Mouse (Mus musculus) embryonic facial prominence, embryonic 14.5 days (tissue): ENCODE measurements around the gene Mapk11. TPM values are rescaled to one million over a fixed set of nuclear protein-coding genes. Genes with fewer than 3 reads are reported as not detected.

ENCODE experiments used
- ATAC-seq: fragments of 200-750 bp; cut with Nextera tagmentation; 2 replicates; pipeline ENCODE4 v1.8.0; 2017; ENCODE audit warnings: low read depth, moderate number of reproducible peaks, moderate TSS enrichment
- DNase-seq: peaks from one replicate; pipeline ENCODE4 v3.0.0-alpha.2; 2015; ENCODE audit warnings: low spot score
- H3K27ac ChIP-seq: fragments of 300-500 bp; sonication (generic); replicated peaks from 2 replicates; pipeline ENCODE4 v1.5.1; 2014; ENCODE audit warnings: low read depth, mild to moderate bottlenecking, low read length, moderate library complexity
- H3K27me3 ChIP-seq: fragments of 300-500 bp; sonication (generic); replicated peaks from 2 replicates; pipeline ENCODE4 v1.6.1; 2014; ENCODE audit warnings: low read length; ENCODE audit not compliant: control insufficient read depth, insufficient read depth
- H3K36me3 ChIP-seq: fragments of 300-500 bp; sonication (generic); 2 replicates; pipeline ENCODE4 v1.6.1; 2014; ENCODE audit warnings: low read length, mixed read lengths; ENCODE audit not compliant: control insufficient read depth, insufficient read depth
- H3K4me1 ChIP-seq: fragments of 300-500 bp; sonication (generic); 2 replicates; pipeline ENCODE4 v1.6.1; 2014; ENCODE audit warnings: antibody characterized with exemption, low read length; ENCODE audit not compliant: control insufficient read depth, insufficient read depth
- H3K4me2 ChIP-seq: fragments of 300-500 bp; sonication (generic); 2 replicates; pipeline ENCODE4 v1.6.1; 2014; ENCODE audit warnings: low read depth, mild to moderate bottlenecking, low read length, moderate library complexity, mixed read lengths
- H3K4me3 ChIP-seq: fragments of 300-500 bp; sonication (generic); 2 replicates; pipeline ENCODE4 v1.5.1; 2014; ENCODE audit warnings: low read depth, mild to moderate bottlenecking, low read length
- H3K9ac ChIP-seq: fragments of 300-500 bp; sonication (generic); 2 replicates; pipeline ENCODE4 v1.6.1; 2014; ENCODE audit warnings: low read depth, mild to moderate bottlenecking, low read length, moderate library complexity, mixed read lengths
- H3K9me3 ChIP-seq: fragments of 300-500 bp; sonication (generic); 2 replicates; pipeline ENCODE4 v1.6.1; 2016; ENCODE audit warnings: low read length; ENCODE audit not compliant: control insufficient read depth
- WGBS: fragments of 180-500 bp; shearing (Covaris S2); extraction: QIAGEN DNeasy Blood & Tissue Kit; methylation state at CpG from one replicate; pipeline ENCODE4 v1.1.7; 2014; 5-methylcytosine and 5-hydroxymethylcytosine counted together
- polyA plus RNA-seq: library from polyadenylated mRNA; unstranded; fragments of >200 nt; fragmentation: Nextera tagmentation; extraction: Ambion mirVana; gene quantifications from 2 replicates; pipeline ENCODE4 v1.2.1, GENCODE M21; 2014

Gene Mapk11
- polyA plus RNA-seq = 7.8 and 8.6 TPM in 2 replicates

- under 1% methylated on average over 35 of the region's 61 CpGs for WGBS
Measured at GRCm38 (mm10) chr15:89149271-89150040, at the start of gene Mapk11. Gene Mapk11, minus strand, starts transcription at chr15:89149628.

GRCm38 (mm10) chr15:89197056-89197455 is 47.6 kb upstream of the Mapk11 start:
- DNase-seq = no peak
- WGBS = 70% methylated on average over 15 of the region's 15 CpGs
- peak overlapping the region; percentile 96 for H3K9ac ChIP-seq
- no peak for ATAC-seq
- peak overlapping the region; percentile 72 for H3K4me2 ChIP-seq
- peak overlapping the region; percentile 79 for H3K4me3 ChIP-seq
- H3K9me3 ChIP-seq = no peaks in the 10 kb centered on the region
- H3K27ac ChIP-seq = peak overlapping the region; percentile 99
- H3K36me3 ChIP-seq = no peaks in the 10 kb centered on the region
- no peaks in the 10 kb centered on the region for H3K27me3 ChIP-seq
- H3K4me1 ChIP-seq = peaks cover 16% of the 10 kb centered on the region

More at GRCm38 (mm10) chr15:89149271-89150040, at the start of gene Mapk11:
- Histone ChIP-seq H3K27ac (peak within 1 kb of the TSS; percentile 39; the same call in 1 of the 2 replicates), H3K4me1 (peaks cover 20% of the 10 kb centered on the region), H3K4me2 (peak within 1 kb of the TSS; percentile 95), H3K36me3 (peaks cover 12% of the 10 kb centered on the region), H3K9ac (peak within 1 kb of the TSS; percentile 74), H3K9me3 (no peaks in the 10 kb centered on the region), H3K27me3 (peaks cover 36% of the 10 kb centered on the region), H3K4me3 (peak within 1 kb of the TSS; percentile 70)
- peak; percentile 62 for ATAC-seq
- peak; percentile 63 for DNase-seq

GRCm38 (mm10) chr15:89196313-89196706 is 46.9 kb upstream of the Mapk11 start, which contains the start of gene Dennd6b:
Gene Dennd6b, minus strand, starts transcription at chr15:89196496.
- no peaks in the 10 kb centered on the region for H3K27me3 ChIP-seq
- peak within 1 kb of the TSS; percentile 72 for H3K4me2 ChIP-seq
- DNase-seq (peak; percentile 98), ATAC-seq (peak; percentile 99)
- peak within 1 kb of the TSS; percentile 96 for H3K9ac ChIP-seq
- H3K27ac ChIP-seq = peak within 1 kb of the TSS; percentile 99
- no peaks in the 10 kb centered on the region for H3K9me3 ChIP-seq
- peaks cover 16% of the 10 kb centered on the region for H3K4me1 ChIP-seq
- H3K36me3 ChIP-seq = no peaks in the 10 kb centered on the region
- 0% methylated on average over 23 of the region's 38 CpGs for WGBS
- peak within 1 kb of the TSS; percentile 79 for H3K4me3 ChIP-seq

DNA sequence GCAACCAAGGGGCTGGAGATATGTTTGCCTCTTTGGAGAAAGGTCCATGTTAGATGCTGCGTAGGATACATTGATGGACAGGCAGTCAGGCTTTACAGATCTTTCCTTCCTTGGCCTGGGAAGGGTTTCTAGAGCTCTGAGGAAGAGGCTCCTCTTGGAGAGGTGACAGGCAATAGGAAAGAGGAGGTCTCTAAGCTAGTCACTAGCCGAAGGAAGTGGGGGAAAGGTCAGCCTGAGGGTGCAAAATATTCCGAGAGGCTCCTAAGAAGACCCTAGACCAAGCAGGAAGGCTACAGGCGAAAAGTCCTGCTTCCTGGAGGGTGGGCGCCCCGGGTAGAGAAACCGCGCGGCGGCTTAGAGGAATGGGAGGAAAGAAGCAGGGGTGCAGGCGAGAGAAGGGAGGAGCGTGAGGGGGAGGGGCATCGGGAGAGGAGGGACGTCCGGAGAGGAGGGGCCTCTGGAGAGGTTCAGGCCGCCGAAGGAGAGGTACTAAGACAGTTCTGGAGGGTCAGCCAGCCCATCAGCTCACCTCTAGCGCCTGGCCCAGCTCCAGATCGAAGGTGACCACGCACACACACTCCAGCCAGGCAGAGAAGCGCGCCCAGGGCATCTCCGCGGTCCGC is 46.4 kb upstream of the Mapk11 start:
- H3K9ac ChIP-seq = peak overlapping the region; percentile 96
- WGBS = under 1% methylated on average over 24 of the region's 25 CpGs
- DNase-seq (peak; percentile 97), ATAC-seq (peak; percentile 95)
- H3K4me2 ChIP-seq = peak overlapping the region; percentile 72
- no peaks in the 10 kb centered on the region for H3K36me3 ChIP-seq
- H3K4me1 ChIP-seq = peaks cover 16% of the 10 kb centered on the region
- H3K9me3 ChIP-seq = no peaks in the 10 kb centered on the region
- peak overlapping the region; percentile 79 for H3K4me3 ChIP-seq
- H3K27ac ChIP-seq = peak overlapping the region; percentile 99
- no peaks in the 10 kb centered on the region for H3K27me3 ChIP-seq

DNA sequence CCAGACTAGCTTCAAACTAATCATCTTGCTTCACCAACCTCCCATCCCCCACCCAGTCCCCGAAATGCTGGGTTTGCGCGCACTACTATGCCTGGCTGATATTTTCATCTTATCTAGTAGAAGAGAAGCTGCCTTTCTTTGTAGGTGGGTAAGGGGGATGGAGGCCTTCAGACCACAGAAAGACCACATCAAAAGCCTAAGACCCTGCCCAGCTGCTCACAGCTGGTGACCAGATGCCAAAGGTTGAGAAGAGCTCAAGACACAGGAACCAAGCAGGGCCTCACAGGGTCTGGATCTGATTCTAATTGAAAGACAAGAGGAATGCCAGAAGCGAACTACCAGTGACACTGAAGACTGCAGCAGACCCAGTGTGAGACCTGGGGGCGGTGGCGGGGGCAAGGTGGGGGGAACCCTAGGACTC is 45.8 kb upstream of the Mapk11 start:
- Histone ChIP-seq H3K4me2 (peak overlapping the region; percentile 72), H3K27ac (peak overlapping the region; percentile 99), H3K4me1 (peaks cover 16% of the 10 kb centered on the region), H3K9me3 (no peaks in the 10 kb centered on the region), H3K27me3 (no peaks in the 10 kb centered on the region), H3K9ac (peak overlapping the region; percentile 96), H3K36me3 (no peaks in the 10 kb centered on the region), H3K4me3 (peak overlapping the region; percentile 79)
- DNase-seq (peak; percentile 60), ATAC-seq (no peak)
- 21% methylated on average over 6 of the region's 6 CpGs for WGBS

DNA sequence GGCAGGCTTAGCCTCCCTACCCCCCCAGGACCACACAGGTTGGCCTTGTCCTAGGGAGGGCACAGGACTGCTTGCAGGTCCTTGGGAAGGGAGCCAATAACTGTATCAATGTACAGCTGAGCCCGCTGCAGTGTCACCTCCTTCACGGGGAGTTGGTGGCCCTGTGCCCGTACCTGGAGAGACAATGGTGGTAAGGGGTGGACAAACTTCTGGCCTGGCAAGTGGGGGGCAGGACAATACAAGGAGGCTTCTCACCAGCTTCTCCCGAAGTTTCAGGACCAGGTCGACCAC is 35.5 kb upstream of the Mapk11 start:
- Histone ChIP-seq H3K36me3 (0 out of 2 replicates have a peak, but pooled peaks cover 12% of the 10 kb centered on the region), H3K4me1 (peaks cover 17% of the 10 kb centered on the region), H3K9ac (no peak overlapping the region), H3K27ac (no peak overlapping the region), H3K4me2 (no peak overlapping the region), H3K4me3 (no peak overlapping the region), H3K9me3 (no peaks in the 10 kb centered on the region), H3K27me3 (no peaks in the 10 kb centered on the region)
- no peak for ATAC-seq
- 82% methylated on average over 5 of the region's 5 CpGs for WGBS
- DNase-seq = no peak

GRCm38 (mm10) chr15:89184141-89184936 is 34.9 kb upstream of the Mapk11 start:
- Histone ChIP-seq H3K27me3 (no peaks in the 10 kb centered on the region), H3K4me1 (peaks cover 17% of the 10 kb centered on the region), H3K36me3 (0 out of 2 replicates have a peak, but pooled peaks cover 12% of the 10 kb centered on the region), H3K4me2 (no peak overlapping the region), H3K9ac (no peak overlapping the region; the same call in 1 of the 2 replicates), H3K4me3 (no peak overlapping the region), H3K9me3 (no peaks in the 10 kb centered on the region), H3K27ac (no peak overlapping the region)
- no peak for ATAC-seq
- DNase-seq = no peak
- WGBS = 54% methylated on average over 5 of the region's 5 CpGs

DNA sequence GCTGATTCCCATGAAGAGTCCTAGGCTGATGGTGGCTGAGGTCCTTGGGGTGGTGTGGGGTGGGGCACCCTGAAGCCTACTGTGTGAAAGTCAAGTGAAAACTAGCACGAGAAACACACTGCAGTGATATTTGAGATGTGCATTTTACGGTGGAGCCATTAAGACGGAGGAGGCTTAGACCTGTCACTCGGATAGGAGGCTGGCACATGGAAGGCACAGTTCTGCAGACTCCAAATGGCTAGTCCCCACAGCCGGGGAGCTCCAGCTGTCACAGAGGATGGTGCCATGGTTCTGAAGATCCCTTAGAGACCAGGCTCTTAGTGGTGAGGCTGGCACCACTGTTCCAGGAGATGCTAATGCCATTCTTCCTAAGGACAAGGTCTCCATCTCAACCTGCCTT is 33.4 kb upstream of the Mapk11 start:
- ATAC-seq = no peak
- no peaks in the 10 kb centered on the region for H3K9me3 ChIP-seq
- 48% methylated on average over 5 of the region's 5 CpGs for WGBS
- H3K4me1 ChIP-seq = peaks cover 31% of the 10 kb centered on the region
- H3K36me3 ChIP-seq = 0 out of 2 replicates have a peak, but pooled peaks cover 7% of the 10 kb centered on the region
- no peak overlapping the region for H3K4me3 ChIP-seq
- DNase-seq = no peak
- peak overlapping the region; percentile 94; the same call in 1 of the 2 replicates for H3K27ac ChIP-seq
- H3K9ac ChIP-seq = no peak overlapping the region
- H3K27me3 ChIP-seq = no peaks in the 10 kb centered on the region
- H3K4me2 ChIP-seq = no peak overlapping the region
